Mouse (Mus musculus): ENCODE measurements around the gene Fbl. TPM values are rescaled to one million over a fixed set of nuclear protein-coding genes. Genes with fewer than 3 reads are reported as not detected.
A peak's percentile ranks its signal among the peaks of the same experiment; 100 is the strongest.
"Not testable (repeated sequence)": the region's sequence is repeated elsewhere in the genome, so short reads cannot be mapped to it uniquely, and the experiment has no call there.

Gene Fbl
- total RNA-seq, 2 experiments from 2014 or later, result 172 to 207 TPM

- ATAC-seq (replicated peaks; ENCODE audit: poor library complexity), result no peak
These were observed 22.0 kb downstream of the Fbl start for GRCm38 (mm10) chr7:28191489-28191888.

GRCm38 (mm10) chr7:28191903-28192302 lies 22.4 kb downstream of the Fbl start:
- ATAC-seq (replicated peaks; ENCODE audit: poor library complexity), result peak; percentile 81

- no peak for ATAC-seq (replicated peaks; ENCODE audit: poor library complexity)
These were observed 26.0 kb downstream of the Fbl start for GRCm38 (mm10) chr7:28195414-28196098.

GRCm38 (mm10) chr7:28196528-28196927 lies 27.0 kb downstream of the Fbl start:
- no peak for ATAC-seq (replicated peaks; ENCODE audit: poor library complexity)

GRCm38 (mm10) chr7:28199054-28199453 lies 29.5 kb downstream of the Fbl start:
- no peak for ATAC-seq (replicated peaks; ENCODE audit: poor library complexity)

GRCm38 (mm10) chr7:28203207-28204108 lies 33.9 kb downstream of the Fbl start:
- no peak for ATAC-seq (replicated peaks; ENCODE audit: poor library complexity)

GRCm38 (mm10) chr7:28206044-28206600 lies 36.6 kb downstream of the Fbl start:
- no peak for ATAC-seq (replicated peaks; ENCODE audit: poor library complexity)

GRCm38 (mm10) chr7:28208396-28208987 lies 39.0 kb downstream of the Fbl start:
- no peak for ATAC-seq (replicated peaks; ENCODE audit: poor library complexity)

GRCm38 (mm10) chr7:28208988-28209508 lies 39.5 kb downstream of the Fbl start:
- ATAC-seq (replicated peaks; ENCODE audit: poor library complexity), result peak; percentile 85

- no peak for ATAC-seq (replicated peaks; ENCODE audit: poor library complexity)
These were observed 41.2 kb downstream of the Fbl start for GRCm38 (mm10) chr7:28210731-28211130.

- peak; percentile 96 for ATAC-seq (replicated peaks; ENCODE audit: poor library complexity)
These were observed 44.6 kb downstream of the Fbl start for GRCm38 (mm10) chr7:28214142-28214541.

- ATAC-seq (replicated peaks; ENCODE audit: poor library complexity), result not testable (repeated sequence)
These were observed 46.4 kb downstream of the Fbl start for GRCm38 (mm10) chr7:28215950-28216349.

- ATAC-seq (replicated peaks; ENCODE audit: poor library complexity), result not testable (repeated sequence)
These were observed 48.3 kb downstream of the Fbl start for GRCm38 (mm10) chr7:28217811-28218210.

GRCm38 (mm10) chr7:28218951-28219740 lies 49.6 kb downstream of the Fbl start:
- not testable (repeated sequence) for ATAC-seq (replicated peaks; ENCODE audit: poor library complexity)

- not testable (repeated sequence) for ATAC-seq (replicated peaks; ENCODE audit: poor library complexity)
These were observed 57.3 kb downstream of the Fbl start for GRCm38 (mm10) chr7:28226836-28227235.

GRCm38 (mm10) chr7:28227421-28227820 lies 57.9 kb downstream of the Fbl start:
- not testable (repeated sequence) for ATAC-seq (replicated peaks; ENCODE audit: poor library complexity)
